Mouse (Mus musculus) lung, adult 2 months (tissue): ENCODE data around the gene Iyd.

Experiments used
- CTCF ChIP-seq: fragments of 200-500 bp; IDR thresholded peaks from 2 replicates; pipeline ENCODE4 v1.5.1; 2011; ENCODE audit warnings: mild to moderate bottlenecking, low read length, control low read depth; ENCODE audit not compliant: insufficient read depth
- POLR2A ChIP-seq: fragments of 200-500 bp; IDR thresholded peaks from 2 replicates; pipeline ENCODE4 v1.6.1; 2011; ENCODE audit warnings: low read depth, mild to moderate bottlenecking, control low read depth, low read length, borderline replicate concordance; ENCODE audit errors: extremely low read depth

DNA sequence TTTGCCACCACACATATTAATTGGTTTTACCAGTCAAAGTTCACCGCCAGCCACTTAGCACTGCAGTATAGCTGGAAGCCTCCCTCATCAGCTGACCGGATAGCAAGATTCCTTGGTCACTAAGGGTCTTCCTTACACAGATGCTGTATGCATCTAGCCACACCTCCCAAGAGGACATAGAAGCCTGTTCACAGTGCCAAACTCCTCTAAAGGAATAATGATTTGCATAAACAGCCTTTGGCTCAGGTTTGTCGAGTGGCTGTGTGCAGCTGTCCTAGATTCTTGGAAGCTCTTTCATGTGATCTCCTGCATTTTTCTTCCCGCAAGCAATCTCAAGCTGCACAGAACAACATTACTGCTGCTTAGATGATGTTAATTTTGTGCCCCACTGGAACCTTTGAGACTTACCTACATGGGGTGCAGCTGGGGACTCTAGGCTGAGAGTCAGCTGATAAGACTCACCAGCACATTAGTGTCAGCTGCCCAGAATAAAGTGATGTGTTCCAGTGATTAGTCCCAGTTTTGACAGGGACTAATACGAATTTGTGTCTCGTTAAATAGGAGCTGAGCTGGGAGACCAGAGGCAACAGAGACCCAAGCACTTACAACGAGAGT lies 30.3 kb upstream of the Iyd start:
- TF ChIP-seq POLR2A (no peak), CTCF (no peak)
